Mouse (Mus musculus): ENCODE measurements around the gene Elmsan1.
"Not testable (repeated sequence)": the region's sequence is repeated elsewhere in the genome, so short reads cannot be mapped to it uniquely, and the experiment has no call there.

The Elmsan1 gene

GRCm38 (mm10) chr12:84218289-84219120 is at the start of gene Elmsan1:
Elmsan1 (minus strand) TSS chr12:84218881.
- DNase-seq (ENCODE audit: low read depth) = no peak

- no peak for DNase-seq (ENCODE audit: low read depth)
Measured at GRCm38 (mm10) chr12:84267264-84267663, 48.6 kb upstream of the Elmsan1 start.

- DNase-seq (ENCODE audit: low read depth) = no peak
Measured at GRCm38 (mm10) chr12:84260363-84260762, 41.7 kb upstream of the Elmsan1 start.

- DNase-seq (ENCODE audit: low read depth) = no peak
Measured at GRCm38 (mm10) chr12:84254886-84255285, 36.2 kb upstream of the Elmsan1 start.

GRCm38 (mm10) chr12:84252811-84253210 is 34.1 kb upstream of the Elmsan1 start:
- DNase-seq (ENCODE audit: low read depth) = no peak

GRCm38 (mm10) chr12:84249217-84249616 is 30.5 kb upstream of the Elmsan1 start:
- DNase-seq (ENCODE audit: low read depth) = peak; percentile 60

- DNase-seq (ENCODE audit: low read depth) = no peak
Measured at GRCm38 (mm10) chr12:84245683-84246082, 27.0 kb upstream of the Elmsan1 start.

GRCm38 (mm10) chr12:84243076-84243770 is 24.5 kb upstream of the Elmsan1 start:
- no peak for DNase-seq (ENCODE audit: low read depth)

GRCm38 (mm10) chr12:84237036-84237435 is 18.4 kb upstream of the Elmsan1 start:
- DNase-seq (ENCODE audit: low read depth) = not testable (repeated sequence)

GRCm38 (mm10) chr12:84235981-84236752 is 17.5 kb upstream of the Elmsan1 start:
- DNase-seq (ENCODE audit: low read depth) = no peak

- DNase-seq (ENCODE audit: low read depth) = no peak
Measured at GRCm38 (mm10) chr12:84235577-84235976, 16.9 kb upstream of the Elmsan1 start.

- DNase-seq (ENCODE audit: low read depth) = no peak
Measured at GRCm38 (mm10) chr12:84233488-84234100, 14.9 kb upstream of the Elmsan1 start.

GRCm38 (mm10) chr12:84226117-84226840 is 7.6 kb upstream of the Elmsan1 start:
- no peak for DNase-seq (ENCODE audit: low read depth)

- no peak for DNase-seq (ENCODE audit: low read depth)
Measured at GRCm38 (mm10) chr12:84222405-84222961, 3.8 kb upstream of the Elmsan1 start.

- no peak for DNase-seq (ENCODE audit: low read depth)
Measured at GRCm38 (mm10) chr12:84220951-84221891, 2.5 kb upstream of the Elmsan1 start.

- DNase-seq (ENCODE audit: low read depth) = no peak
Measured at GRCm38 (mm10) chr12:84220515-84220914, 1.8 kb upstream of the Elmsan1 start.

- DNase-seq (ENCODE audit: low read depth) = no peak
Measured at GRCm38 (mm10) chr12:84219121-84219561, 460 bp upstream of the Elmsan1 start.

GRCm38 (mm10) chr12:84217508-84218131 is 1.1 kb downstream of the Elmsan1 start:
- no peak for DNase-seq (ENCODE audit: low read depth)

- DNase-seq (ENCODE audit: low read depth) = no peak
Measured at GRCm38 (mm10) chr12:84217111-84217507, 1.6 kb downstream of the Elmsan1 start.
